Mouse (Mus musculus): ENCODE measurements at regions not wholly inside any gene's neighbourhood (a gene's known extent, or its start where the extent isn't known, plus 50 kb on each side); places are given as distances from the start of the nearest gene placed in this dataset.

DNA sequence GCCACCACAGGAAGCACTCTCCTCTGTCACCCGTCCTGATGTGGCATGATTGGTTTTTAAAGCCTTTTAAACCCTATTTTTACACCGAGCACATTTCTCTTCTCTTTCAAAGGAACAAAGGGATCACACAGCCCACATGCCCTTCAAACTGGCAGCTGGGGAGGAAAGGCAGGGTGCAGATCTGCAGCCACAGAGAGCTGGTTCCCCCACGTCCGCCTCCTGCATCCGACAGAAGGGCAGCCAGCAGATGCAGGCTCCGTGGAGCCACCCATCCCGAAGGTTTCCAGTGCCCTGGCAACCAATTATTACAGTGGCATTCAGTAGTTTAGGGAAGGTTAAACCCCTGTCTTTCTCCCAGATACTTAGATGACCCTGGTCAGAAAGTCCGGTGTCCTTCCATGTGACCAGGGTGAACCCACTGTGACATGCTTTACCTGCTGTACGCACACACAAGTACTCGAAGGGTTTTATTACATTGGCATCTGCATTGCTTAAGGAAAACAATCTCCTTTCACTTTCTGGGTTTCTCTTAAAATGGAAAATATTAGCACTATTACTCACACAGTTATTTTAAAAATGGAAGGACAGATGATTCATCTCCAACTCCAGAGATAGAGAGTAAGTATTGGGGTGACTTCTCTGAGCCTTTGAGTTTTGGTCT lies 156.7 kb upstream of the Ubl3 start:
- peak overlapping the region; percentile 32; the same call in 1 of the 2 replicates for H3K9ac ChIP-seq
- peaks cover 22% of the 10 kb centered on the region for H3K4me1 ChIP-seq
- no peak overlapping the region for H3K4me3 ChIP-seq
- 0 out of 2 replicates have a peak overlapping the region, but pooled peaks have one; percentile 18 for H3K27ac ChIP-seq
- 29% methylated on average over 10 of the region's 10 CpGs for WGBS
- H3K36me3 ChIP-seq = no peaks in the 10 kb centered on the region
- no peak overlapping the region for H3K4me2 ChIP-seq (replicated peaks)
- 0 out of 2 replicates have a peak, but pooled peaks have one; percentile 9 for ATAC-seq (ENCODE audit: low FRiP score)
- H3K9me3 ChIP-seq (replicated peaks) = no peaks in the 10 kb centered on the region
- H3K27me3 ChIP-seq = no peaks in the 10 kb centered on the region

DNA sequence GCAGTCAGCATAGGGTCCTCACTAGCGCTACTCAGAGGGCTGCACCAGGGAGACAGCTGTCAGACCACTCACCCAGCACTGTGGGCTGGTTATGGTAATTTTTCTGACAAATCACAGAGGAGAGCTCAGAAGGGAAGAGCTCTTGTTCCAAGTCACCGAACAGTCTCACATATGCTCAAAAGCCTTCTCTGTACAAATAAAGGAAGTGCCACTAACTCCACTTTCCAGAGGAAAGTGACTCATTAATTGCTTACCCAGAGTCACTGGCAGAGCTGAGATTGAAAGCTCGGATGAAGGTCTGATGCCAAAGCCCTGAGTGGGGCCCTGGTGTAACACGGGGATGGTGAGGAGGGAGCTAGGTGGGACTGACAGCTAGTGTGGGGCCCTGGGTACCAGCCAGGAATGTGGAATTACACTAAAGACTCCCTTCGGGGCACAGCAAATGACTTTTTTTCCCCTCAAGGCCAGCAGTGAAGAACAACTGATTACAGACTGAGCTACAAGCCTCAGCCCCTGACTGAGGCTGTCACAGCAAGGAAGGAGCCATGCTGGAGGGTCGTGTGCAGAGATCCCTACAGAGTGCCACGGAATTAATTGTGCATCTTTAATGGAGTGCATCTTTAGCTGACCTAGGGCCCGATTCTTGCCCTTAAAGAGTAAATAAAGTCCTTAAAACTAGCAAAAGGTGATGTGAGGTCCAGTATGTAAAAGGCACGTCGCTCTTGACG lies 155.6 kb upstream of the Ubl3 start:
- ATAC-seq (ENCODE audit: low FRiP score) = peak; percentile 62
- H3K27ac ChIP-seq = peak overlapping the region; percentile 62
- H3K27me3 ChIP-seq = no peaks in the 10 kb centered on the region
- H3K36me3 ChIP-seq = no peaks in the 10 kb centered on the region
- peaks cover 22% of the 10 kb centered on the region for H3K4me1 ChIP-seq
- H3K9me3 ChIP-seq (replicated peaks) = no peaks in the 10 kb centered on the region
- no peak overlapping the region for H3K9ac ChIP-seq
- no peak overlapping the region for H3K4me3 ChIP-seq
- no peak overlapping the region for H3K4me2 ChIP-seq (replicated peaks)
- WGBS = 28% methylated on average over 11 of the region's 11 CpGs

DNA sequence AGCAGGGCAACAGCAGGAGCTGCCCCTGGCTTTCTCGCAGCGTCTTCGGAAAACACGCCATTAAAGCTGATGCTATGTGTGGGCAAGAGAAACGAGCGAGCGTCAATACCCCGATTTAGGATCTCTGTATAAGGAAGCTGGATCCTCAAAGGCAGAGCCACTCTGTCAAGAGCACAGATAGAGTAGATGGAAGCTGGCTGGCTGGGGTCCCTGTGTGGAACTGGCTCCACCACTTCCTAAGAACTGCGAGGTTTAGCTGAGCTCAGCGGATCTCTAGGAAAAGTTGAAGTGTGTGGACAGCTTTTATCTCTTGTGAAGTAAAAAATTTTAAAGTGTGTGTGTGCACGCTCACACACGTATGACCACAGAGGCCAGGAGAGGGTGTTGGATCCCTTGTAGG lies 154.7 kb upstream of the Ubl3 start:
- WGBS = 89% methylated on average over 12 of the region's 12 CpGs
- Histone ChIP-seq H3K27me3 (no peaks in the 10 kb centered on the region), H3K36me3 (no peaks in the 10 kb centered on the region), H3K4me2 (replicated peaks) (no peak overlapping the region), H3K4me1 (peaks cover 19% of the 10 kb centered on the region), H3K9ac (no peak overlapping the region), H3K9me3 (replicated peaks) (no peaks in the 10 kb centered on the region), H3K4me3 (no peak overlapping the region), H3K27ac (no peak overlapping the region)
- ATAC-seq (ENCODE audit: low FRiP score) = no peak

DNA sequence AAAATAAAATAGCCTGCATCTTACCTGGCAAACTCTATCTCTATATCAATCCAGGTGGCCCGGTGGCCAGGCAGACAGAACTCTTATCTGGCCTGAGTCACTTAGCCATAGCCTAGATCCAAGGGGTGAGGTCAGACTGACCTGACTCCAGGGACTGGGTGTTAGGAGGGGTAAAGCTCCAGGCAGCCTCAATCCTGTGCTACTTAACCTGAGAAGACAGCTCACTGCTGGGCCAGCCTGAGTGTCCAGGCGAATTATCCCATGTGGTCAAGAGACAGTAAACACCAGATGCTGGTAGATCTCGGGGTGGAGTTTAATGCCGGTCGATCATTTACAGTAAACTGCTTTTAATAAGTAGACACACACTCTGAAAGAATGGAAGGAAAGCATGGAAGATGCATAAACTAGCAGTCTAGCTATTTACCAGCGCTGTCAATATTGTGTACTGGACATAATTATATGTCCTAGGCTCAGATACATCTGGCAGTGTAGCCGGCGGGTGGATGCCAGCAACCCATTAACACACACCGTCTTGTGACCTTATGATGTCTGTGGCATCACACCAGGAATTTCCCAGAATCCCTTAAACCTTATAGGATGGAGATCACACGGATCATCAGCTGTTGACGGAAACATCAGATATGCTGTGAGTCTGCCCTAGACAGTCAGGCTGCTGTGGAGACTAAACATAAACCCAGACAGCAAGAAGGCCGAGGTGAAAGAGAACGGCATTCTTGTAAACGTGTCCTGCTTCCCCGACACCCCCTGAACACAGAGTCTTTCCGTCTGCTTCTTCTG lies 153.9 kb upstream of the Ubl3 start:
- Histone ChIP-seq H3K27ac (no peak overlapping the region), H3K4me2 (replicated peaks) (no peak overlapping the region), H3K4me1 (peaks cover 25% of the 10 kb centered on the region), H3K4me3 (no peak overlapping the region), H3K36me3 (no peaks in the 10 kb centered on the region), H3K9ac (no peak overlapping the region), H3K27me3 (no peaks in the 10 kb centered on the region), H3K9me3 (replicated peaks) (no peaks in the 10 kb centered on the region)
- 84% methylated on average over 16 of the region's 16 CpGs for WGBS
- ATAC-seq (ENCODE audit: low FRiP score) = no peak

DNA sequence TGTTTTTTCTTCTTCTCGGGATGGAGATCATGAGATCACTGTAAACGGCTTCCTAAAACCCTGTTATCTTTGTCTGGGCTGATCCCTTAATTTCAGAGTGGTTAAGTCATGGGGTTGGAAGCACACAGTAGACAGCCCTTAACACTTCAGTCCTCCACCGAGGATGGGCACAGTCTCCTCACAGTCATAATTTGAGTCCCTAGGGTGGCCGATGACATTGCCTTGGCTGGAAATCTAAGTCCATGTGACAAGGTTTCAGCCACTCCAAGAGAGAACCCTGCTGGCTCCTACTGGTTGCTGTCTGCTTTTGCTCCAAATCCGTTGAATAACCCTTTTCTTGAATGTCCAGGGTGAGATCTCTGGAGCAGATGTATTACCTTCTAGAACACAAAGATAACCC lies 152.2 kb upstream of the Ubl3 start:
- H3K27me3 ChIP-seq = no peaks in the 10 kb centered on the region
- no peak for ATAC-seq (ENCODE audit: low FRiP score)
- H3K36me3 ChIP-seq = no peaks in the 10 kb centered on the region
- H3K27ac ChIP-seq = no peak overlapping the region
- no peak overlapping the region for H3K9ac ChIP-seq
- no peak overlapping the region for H3K4me2 ChIP-seq (replicated peaks)
- H3K4me3 ChIP-seq = no peak overlapping the region
- 69% methylated on average over 5 of the region's 5 CpGs for WGBS
- peaks cover 25% of the 10 kb centered on the region for H3K4me1 ChIP-seq
- no peaks in the 10 kb centered on the region for H3K9me3 ChIP-seq (replicated peaks)

DNA sequence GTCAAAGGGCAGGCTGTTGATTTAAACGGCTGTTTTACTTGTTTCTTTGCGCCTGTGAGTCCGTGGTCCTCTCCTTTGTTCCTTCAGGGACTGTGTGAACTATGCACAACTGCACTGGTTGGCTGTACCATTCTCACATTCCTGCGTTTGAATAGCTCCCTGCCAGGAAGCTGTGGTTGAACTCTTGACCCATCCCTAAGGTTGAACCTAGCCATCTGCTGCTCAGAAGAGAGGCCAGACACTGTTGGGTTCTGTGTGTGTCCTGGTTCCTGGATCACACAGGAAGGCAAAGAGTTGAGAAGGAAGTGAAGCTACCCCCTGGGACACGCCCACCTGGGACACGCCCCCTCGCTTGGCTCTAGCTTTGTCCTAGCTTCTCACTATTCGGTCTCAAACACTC lies 149.3 kb upstream of the Ubl3 start:
- Histone ChIP-seq H3K27ac (no peak overlapping the region), H3K9me3 (replicated peaks) (no peaks in the 10 kb centered on the region), H3K36me3 (no peaks in the 10 kb centered on the region), H3K9ac (no peak overlapping the region), H3K4me1 (peaks cover 6% of the 10 kb centered on the region; the same call in 1 of the 2 replicates), H3K27me3 (no peaks in the 10 kb centered on the region), H3K4me3 (no peak overlapping the region), H3K4me2 (replicated peaks) (no peak overlapping the region)
- no peak for ATAC-seq (ENCODE audit: low FRiP score)
- WGBS = 19% methylated on average over 8 of the region's 8 CpGs

DNA sequence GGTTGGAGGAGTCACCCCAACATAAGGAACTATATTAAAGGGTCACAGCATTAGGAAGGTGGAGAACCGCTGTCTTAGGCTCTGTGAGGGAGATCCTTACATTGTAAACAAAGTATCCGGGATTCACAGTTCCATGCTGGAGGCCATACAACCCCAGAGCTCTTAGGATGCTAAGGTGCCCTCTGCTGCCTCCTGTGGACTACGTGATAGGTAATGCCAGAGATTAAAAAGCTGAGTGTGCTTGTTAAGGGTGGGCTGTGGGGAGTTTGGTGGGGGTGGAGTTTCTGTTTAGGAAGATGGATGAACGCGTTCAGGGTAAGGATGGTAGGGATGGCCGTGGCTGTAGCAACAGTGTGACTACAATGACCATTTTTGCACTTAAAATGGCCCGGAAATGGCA lies 148.4 kb upstream of the Ubl3 start:
- no peak for ATAC-seq (ENCODE audit: low FRiP score)
- Histone ChIP-seq H3K9ac (no peak overlapping the region), H3K27me3 (no peaks in the 10 kb centered on the region), H3K9me3 (replicated peaks) (no peaks in the 10 kb centered on the region), H3K27ac (no peak overlapping the region), H3K4me1 (peaks cover 6% of the 10 kb centered on the region; the same call in 1 of the 2 replicates), H3K4me3 (no peak overlapping the region), H3K4me2 (replicated peaks) (no peak overlapping the region), H3K36me3 (no peaks in the 10 kb centered on the region)
- 77% methylated on average over 7 of the region's 7 CpGs for WGBS

DNA sequence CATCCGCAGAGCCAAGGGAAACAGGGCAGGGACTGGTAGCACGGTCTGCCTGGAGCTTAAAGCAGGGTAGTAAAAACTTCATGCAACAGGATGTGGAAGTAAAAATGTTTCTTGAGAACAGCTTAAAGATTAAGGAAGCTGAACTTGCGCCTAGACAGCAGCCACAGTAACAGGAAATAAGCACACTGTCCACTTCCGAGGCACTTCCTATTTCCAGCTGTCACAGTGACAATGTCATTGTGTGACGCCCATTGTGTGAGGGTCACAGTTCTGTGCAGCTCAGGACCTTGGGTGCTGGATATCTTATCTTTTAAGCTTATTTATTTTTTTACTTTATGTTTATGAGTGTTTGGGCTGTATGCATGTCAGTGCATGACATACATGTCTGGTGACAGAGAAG lies 147.7 kb upstream of the Ubl3 start:
- ATAC-seq (ENCODE audit: low FRiP score) = no peak
- H3K27me3 ChIP-seq = no peaks in the 10 kb centered on the region
- 84% methylated on average over 5 of the region's 5 CpGs for WGBS

DNA sequence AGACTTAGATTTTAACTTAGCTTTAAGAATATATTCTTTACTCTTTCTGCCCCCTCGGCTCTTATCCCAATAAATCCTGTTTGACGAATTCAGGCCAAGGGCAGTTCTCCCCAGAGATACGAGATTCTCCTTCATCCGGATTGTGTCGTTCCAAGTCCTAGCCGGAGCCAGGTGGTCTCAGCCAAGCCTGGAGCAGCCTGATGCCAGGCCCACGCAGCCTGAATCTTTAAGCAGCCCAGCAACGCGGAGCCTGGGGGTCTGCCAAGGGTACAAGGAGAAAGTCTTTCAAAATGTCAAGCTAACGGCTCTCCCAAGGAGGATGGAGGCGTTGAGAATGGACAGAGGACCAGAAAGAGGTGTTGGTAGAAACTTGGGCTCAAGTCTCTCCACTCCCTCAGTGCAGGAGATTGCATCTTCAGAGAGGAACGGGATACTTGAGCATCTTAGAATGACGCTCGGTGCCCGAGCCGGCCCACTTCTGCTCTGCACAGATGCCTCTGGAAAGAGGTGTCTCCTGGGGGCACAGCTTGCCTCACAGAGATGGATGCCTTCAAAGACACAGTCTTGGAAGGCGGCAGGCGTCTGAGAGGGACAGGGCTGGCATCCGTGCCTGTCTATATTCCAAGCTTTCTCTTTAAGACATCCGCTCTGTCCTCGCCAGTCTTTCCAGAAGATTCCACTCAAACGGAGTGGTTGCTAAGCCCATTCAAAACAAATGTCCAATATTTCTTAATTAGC lies 145.2 kb upstream of the Ubl3 start:
- 78% methylated on average over 22 of the region's 22 CpGs for WGBS
- H3K4me2 ChIP-seq (replicated peaks) = no peak overlapping the region
- H3K27me3 ChIP-seq = no peaks in the 10 kb centered on the region
- ATAC-seq (ENCODE audit: low FRiP score) = no peak
- H3K4me3 ChIP-seq = no peak overlapping the region
- H3K4me1 ChIP-seq = peaks cover 11% of the 10 kb centered on the region; the same call in 1 of the 2 replicates
- H3K9ac ChIP-seq = no peak overlapping the region
- no peaks in the 10 kb centered on the region for H3K36me3 ChIP-seq
- H3K27ac ChIP-seq = no peak overlapping the region
- H3K9me3 ChIP-seq (replicated peaks) = no peaks in the 10 kb centered on the region

More for the DNA sequence above, 147.7 kb upstream of the Ubl3 start:
- Histone ChIP-seq H3K4me3 (no peak overlapping the region), H3K9ac (no peak overlapping the region), H3K27ac (no peak overlapping the region), H3K36me3 (no peaks in the 10 kb centered on the region), H3K4me1 (peaks cover 6% of the 10 kb centered on the region; the same call in 1 of the 2 replicates), H3K4me2 (replicated peaks) (no peak overlapping the region), H3K9me3 (replicated peaks) (no peaks in the 10 kb centered on the region)

DNA sequence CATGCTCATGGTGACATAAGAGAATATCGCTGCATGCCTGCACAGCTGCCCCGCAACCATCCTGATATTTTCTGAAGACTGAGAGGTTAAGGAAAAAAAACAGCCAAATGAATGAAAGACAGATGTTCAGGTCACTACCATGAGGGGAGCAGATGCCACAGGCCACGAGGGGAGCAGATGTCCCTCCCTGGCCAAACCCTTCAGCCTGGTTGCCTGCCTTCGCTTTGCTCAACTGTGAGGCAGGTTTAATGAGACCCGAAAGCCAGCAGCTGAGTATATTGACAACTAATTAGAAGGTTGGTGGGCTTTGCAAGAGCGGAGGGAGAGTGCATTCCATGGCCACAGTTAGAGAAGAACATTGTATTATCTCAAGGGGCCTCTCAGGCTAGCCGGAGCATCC lies 141.8 kb upstream of the Ubl3 start:
- no peak overlapping the region for H3K9ac ChIP-seq
- H3K9me3 ChIP-seq (replicated peaks) = no peaks in the 10 kb centered on the region
- 48% methylated on average over 7 of the region's 7 CpGs for WGBS
- no peaks in the 10 kb centered on the region for H3K36me3 ChIP-seq
- peaks cover 11% of the 10 kb centered on the region; the same call in 1 of the 2 replicates for H3K4me1 ChIP-seq
- no peak for ATAC-seq (ENCODE audit: low FRiP score)
- no peak overlapping the region for H3K4me3 ChIP-seq
- no peaks in the 10 kb centered on the region for H3K27me3 ChIP-seq
- H3K27ac ChIP-seq = 0 out of 2 replicates have a peak overlapping the region, but pooled peaks have one; percentile 30
- no peak overlapping the region for H3K4me2 ChIP-seq (replicated peaks)

DNA sequence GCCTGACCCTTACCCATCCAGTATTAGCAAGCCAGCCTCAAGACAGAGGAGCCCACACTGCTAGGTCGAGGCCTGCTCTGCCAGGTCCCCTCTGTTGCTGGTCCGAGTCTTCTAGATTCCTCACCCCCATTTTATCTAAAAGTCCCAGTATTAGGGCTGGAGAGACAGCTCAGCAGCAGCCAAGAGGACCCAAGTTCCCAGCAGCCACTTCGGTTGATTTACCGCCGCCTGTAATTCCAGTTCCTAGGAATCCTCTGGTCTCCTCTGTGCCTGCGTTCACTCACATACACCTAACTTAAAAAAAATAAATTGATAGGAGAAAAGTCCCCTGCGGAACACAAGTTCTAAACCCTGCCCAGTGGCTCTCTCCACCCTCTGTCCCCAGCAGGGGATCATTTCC lies 138.9 kb upstream of the Ubl3 start:
- Histone ChIP-seq H3K27me3 (no peaks in the 10 kb centered on the region), H3K4me1 (peaks cover 16% of the 10 kb centered on the region; the same call in 1 of the 2 replicates), H3K4me2 (replicated peaks) (no peak overlapping the region), H3K9ac (no peak overlapping the region), H3K36me3 (no peaks in the 10 kb centered on the region), H3K4me3 (no peak overlapping the region), H3K27ac (no peak overlapping the region), H3K9me3 (replicated peaks) (no peaks in the 10 kb centered on the region)
- 81% methylated on average over 7 of the region's 7 CpGs for WGBS
- no peak for ATAC-seq (ENCODE audit: low FRiP score)

DNA sequence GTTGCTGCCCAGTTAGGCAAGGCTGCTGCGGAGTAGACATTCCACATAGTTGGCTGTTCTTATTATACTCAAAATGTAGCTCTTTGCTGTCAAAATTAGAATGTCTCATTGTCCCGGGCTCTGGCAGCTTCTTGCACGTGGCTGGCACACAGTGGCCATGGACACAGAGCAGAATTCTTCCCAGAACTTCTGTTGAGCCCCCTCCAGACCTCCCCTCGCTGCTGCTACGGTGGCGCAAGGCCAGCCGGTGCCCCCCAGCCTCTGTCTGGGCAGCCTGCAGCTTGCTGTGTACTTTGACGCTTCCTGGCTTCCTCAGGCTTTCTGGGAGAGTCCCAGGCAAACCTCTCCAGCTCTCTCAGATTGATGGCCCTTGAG lies 138.2 kb upstream of the Ubl3 start:
- Histone ChIP-seq H3K9me3 (replicated peaks) (no peaks in the 10 kb centered on the region), H3K4me1 (peaks cover 16% of the 10 kb centered on the region; the same call in 1 of the 2 replicates), H3K27me3 (no peaks in the 10 kb centered on the region), H3K27ac (no peak overlapping the region), H3K4me2 (replicated peaks) (no peak overlapping the region), H3K36me3 (no peaks in the 10 kb centered on the region), H3K4me3 (no peak overlapping the region), H3K9ac (no peak overlapping the region)
- no peak for ATAC-seq (ENCODE audit: low FRiP score)
- WGBS = 63% methylated on average over 8 of the region's 8 CpGs
